Mouse (Mus musculus): ENCODE results near the gene Flnc. TPM values are rescaled to one million over a fixed set of nuclear protein-coding genes. Genes with fewer than 3 reads are reported as not detected.

The Flnc gene
- polyA plus RNA-seq, 1 experiment = 0.54 TPM

GRCm38 (mm10) chr6:29396714-29397540 is 36.1 kb upstream of the Flnc start:
- TF ChIP-seq CTCF (IDR thresholded peaks at IDR 0.05; ENCODE audit: extremely low read depth, insufficient read depth, low read length) (no peak), POLR2A (IDR thresholded peaks at IDR 0.05; ENCODE audit: extremely low read depth, insufficient read depth, low read length) (no peak)
- Histone ChIP-seq H3K4me1 (ENCODE audit: control insufficient read depth, insufficient read depth, low read length) (peaks cover 4% of the 10 kb centered on the region), H3K27ac (ENCODE audit: insufficient read depth, low read length) (peak overlapping the region; percentile 16; the same call in 1 of the 2 replicates), H3K4me3 (ENCODE audit: insufficient read depth, low read length) (peak overlapping the region; percentile 82)

GRCm38 (mm10) chr6:29397575-29397974 is 35.5 kb upstream of the Flnc start:
- Histone ChIP-seq H3K4me3 (ENCODE audit: insufficient read depth, low read length) (peak overlapping the region; percentile 82), H3K4me1 (ENCODE audit: control insufficient read depth, insufficient read depth, low read length) (peaks cover 4% of the 10 kb centered on the region), H3K27ac (ENCODE audit: insufficient read depth, low read length) (no peak overlapping the region)
- TF ChIP-seq CTCF (IDR thresholded peaks at IDR 0.05; ENCODE audit: extremely low read depth, insufficient read depth, low read length) (no peak), POLR2A (IDR thresholded peaks at IDR 0.05; ENCODE audit: extremely low read depth, insufficient read depth, low read length) (no peak)

- no peak overlapping the region for H3K4me3 ChIP-seq (ENCODE audit: insufficient read depth, low read length)
- no peak for TF ChIP-seq CTCF (IDR thresholded peaks at IDR 0.05; ENCODE audit: extremely low read depth, insufficient read depth, low read length)
- TF ChIP-seq POLR2A (IDR thresholded peaks at IDR 0.05; ENCODE audit: extremely low read depth, insufficient read depth, low read length) = no peak
- peaks cover 4% of the 10 kb centered on the region for H3K4me1 ChIP-seq (ENCODE audit: control insufficient read depth, insufficient read depth, low read length)
- no peak overlapping the region for H3K27ac ChIP-seq (ENCODE audit: insufficient read depth, low read length)
Measured at GRCm38 (mm10) chr6:29399851-29400250, 33.2 kb upstream of the Flnc start.

GRCm38 (mm10) chr6:29402693-29403342 is 30.2 kb upstream of the Flnc start:
- TF ChIP-seq CTCF (IDR thresholded peaks at IDR 0.05; ENCODE audit: extremely low read depth, insufficient read depth, low read length) (0 out of 2 replicates have a peak, but pooled peaks have one; percentile 1), POLR2A (IDR thresholded peaks at IDR 0.05; ENCODE audit: extremely low read depth, insufficient read depth, low read length) (no peak)
- H3K27ac ChIP-seq (ENCODE audit: insufficient read depth, low read length) = no peak overlapping the region
- peaks cover 7% of the 10 kb centered on the region for H3K4me1 ChIP-seq (ENCODE audit: control insufficient read depth, insufficient read depth, low read length)
- no peak overlapping the region for H3K4me3 ChIP-seq (ENCODE audit: insufficient read depth, low read length)

GRCm38 (mm10) chr6:29406412-29406811 is 26.6 kb upstream of the Flnc start:
- H3K4me1 ChIP-seq (ENCODE audit: control insufficient read depth, insufficient read depth, low read length) = peaks cover 6% of the 10 kb centered on the region
- no peak overlapping the region for H3K27ac ChIP-seq (ENCODE audit: insufficient read depth, low read length)
- no peak for TF ChIP-seq POLR2A (IDR thresholded peaks at IDR 0.05; ENCODE audit: extremely low read depth, insufficient read depth, low read length)
- no peak for TF ChIP-seq CTCF (IDR thresholded peaks at IDR 0.05; ENCODE audit: extremely low read depth, insufficient read depth, low read length)
- H3K4me3 ChIP-seq (ENCODE audit: insufficient read depth, low read length) = no peak overlapping the region

- Histone ChIP-seq H3K4me3 (ENCODE audit: insufficient read depth, low read length) (no peak overlapping the region), H3K4me1 (ENCODE audit: control insufficient read depth, insufficient read depth, low read length) (no peaks in the 10 kb centered on the region), H3K27ac (ENCODE audit: insufficient read depth, low read length) (no peak overlapping the region)
- TF ChIP-seq CTCF (IDR thresholded peaks at IDR 0.05; ENCODE audit: extremely low read depth, insufficient read depth, low read length) = no peak
- TF ChIP-seq POLR2A (IDR thresholded peaks at IDR 0.05; ENCODE audit: extremely low read depth, insufficient read depth, low read length) = no peak
Measured at GRCm38 (mm10) chr6:29415446-29415845, 17.6 kb upstream of the Flnc start.

- Histone ChIP-seq H3K4me3 (ENCODE audit: insufficient read depth, low read length) (no peak overlapping the region), H3K27ac (ENCODE audit: insufficient read depth, low read length) (no peak overlapping the region), H3K4me1 (ENCODE audit: control insufficient read depth, insufficient read depth, low read length) (no peaks in the 10 kb centered on the region)
- TF ChIP-seq POLR2A (IDR thresholded peaks at IDR 0.05; ENCODE audit: extremely low read depth, insufficient read depth, low read length) (no peak), CTCF (IDR thresholded peaks at IDR 0.05; ENCODE audit: extremely low read depth, insufficient read depth, low read length) (no peak)
Measured at GRCm38 (mm10) chr6:29420596-29420995, 12.5 kb upstream of the Flnc start.

- no peak overlapping the region for H3K4me3 ChIP-seq (ENCODE audit: insufficient read depth, low read length)
- H3K27ac ChIP-seq (ENCODE audit: insufficient read depth, low read length) = no peak overlapping the region
- no peaks in the 10 kb centered on the region for H3K4me1 ChIP-seq (ENCODE audit: control insufficient read depth, insufficient read depth, low read length)
- no peak for TF ChIP-seq CTCF (IDR thresholded peaks at IDR 0.05; ENCODE audit: extremely low read depth, insufficient read depth, low read length)
Measured at GRCm38 (mm10) chr6:29425118-29425517, 7.9 kb upstream of the Flnc start.

GRCm38 (mm10) chr6:29426331-29426730 is 6.7 kb upstream of the Flnc start:
- no peak for TF ChIP-seq CTCF (IDR thresholded peaks at IDR 0.05; ENCODE audit: extremely low read depth, insufficient read depth, low read length)
- no peak for TF ChIP-seq POLR2A (IDR thresholded peaks at IDR 0.05; ENCODE audit: extremely low read depth, insufficient read depth, low read length)
- Histone ChIP-seq H3K27ac (ENCODE audit: insufficient read depth, low read length) (no peak overlapping the region), H3K4me3 (ENCODE audit: insufficient read depth, low read length) (no peak overlapping the region), H3K4me1 (ENCODE audit: control insufficient read depth, insufficient read depth, low read length) (no peaks in the 10 kb centered on the region)

GRCm38 (mm10) chr6:29428171-29428570 is 4.9 kb upstream of the Flnc start:
- H3K4me1 ChIP-seq (ENCODE audit: control insufficient read depth, insufficient read depth, low read length) = no peaks in the 10 kb centered on the region
- H3K27ac ChIP-seq (ENCODE audit: insufficient read depth, low read length) = no peak overlapping the region
- TF ChIP-seq CTCF (IDR thresholded peaks at IDR 0.05; ENCODE audit: extremely low read depth, insufficient read depth, low read length) (no peak), POLR2A (IDR thresholded peaks at IDR 0.05; ENCODE audit: extremely low read depth, insufficient read depth, low read length) (no peak)
- H3K4me3 ChIP-seq (ENCODE audit: insufficient read depth, low read length) = no peak overlapping the region
